Mouse (Mus musculus): Measurements from ENCODE around the gene Srpx2. TPM values are rescaled to one million over a fixed set of nuclear protein-coding genes. Genes with fewer than 3 reads are reported as not detected.

Gene Srpx2
- 2.5 and 3.4 TPM in 2 replicates for polyA plus RNA-seq (2012; rRNA removed; ENCODE audit: low replicate concordance)

DNA sequence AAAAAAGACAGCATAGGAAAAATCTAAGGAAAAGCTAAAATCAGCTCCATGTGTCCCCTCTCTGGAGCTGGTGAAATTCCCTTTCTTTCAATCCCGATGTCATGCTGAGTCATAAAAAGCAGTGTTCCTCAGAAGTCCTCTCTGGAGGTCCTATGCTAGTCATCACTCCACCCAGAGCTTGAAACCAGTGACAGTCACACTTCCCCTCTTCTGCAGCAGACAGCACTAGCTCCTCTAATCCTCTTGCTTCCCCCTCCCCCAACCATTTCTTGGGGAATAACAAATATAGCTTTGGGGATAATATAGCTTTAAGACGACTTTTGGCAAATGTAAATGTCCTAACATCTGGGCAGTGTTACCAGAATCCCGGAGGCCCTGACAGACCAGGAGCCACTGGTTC, at the start of gene Srpx2:
Srpx2 (plus strand) TSS at position 166 of the 400 bp plus-strand sequence.

DNA sequence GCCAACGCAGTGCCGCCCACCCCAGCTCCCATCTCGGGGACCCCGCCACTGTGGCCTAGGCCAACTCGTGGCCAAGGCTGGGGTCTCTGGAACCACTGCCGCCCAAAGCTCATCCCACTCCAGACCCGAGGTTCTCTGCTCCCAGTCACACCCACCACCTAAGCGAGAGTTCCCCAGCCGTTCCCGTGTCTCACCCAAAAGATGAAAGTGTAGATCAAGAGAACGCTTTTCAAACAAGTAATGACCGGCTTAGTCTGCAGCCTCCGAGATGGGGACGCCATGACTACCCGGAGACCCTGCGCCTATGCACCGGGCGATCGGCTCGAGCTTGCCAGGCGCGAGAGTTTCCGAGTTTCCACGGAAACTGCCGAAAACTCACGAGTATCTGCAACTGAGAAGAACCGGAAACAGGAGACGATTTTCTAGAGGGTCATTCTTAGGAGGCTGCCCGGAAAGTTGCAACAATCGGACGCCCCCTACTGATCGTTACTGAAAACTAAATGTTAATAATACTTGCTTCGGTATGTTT, 10.1 kb upstream of the Srpx2 start, which contains the start of gene Tspan6:
Tspan6 (minus strand) TSS at position 416 of the 529 bp plus-strand sequence.

DNA sequence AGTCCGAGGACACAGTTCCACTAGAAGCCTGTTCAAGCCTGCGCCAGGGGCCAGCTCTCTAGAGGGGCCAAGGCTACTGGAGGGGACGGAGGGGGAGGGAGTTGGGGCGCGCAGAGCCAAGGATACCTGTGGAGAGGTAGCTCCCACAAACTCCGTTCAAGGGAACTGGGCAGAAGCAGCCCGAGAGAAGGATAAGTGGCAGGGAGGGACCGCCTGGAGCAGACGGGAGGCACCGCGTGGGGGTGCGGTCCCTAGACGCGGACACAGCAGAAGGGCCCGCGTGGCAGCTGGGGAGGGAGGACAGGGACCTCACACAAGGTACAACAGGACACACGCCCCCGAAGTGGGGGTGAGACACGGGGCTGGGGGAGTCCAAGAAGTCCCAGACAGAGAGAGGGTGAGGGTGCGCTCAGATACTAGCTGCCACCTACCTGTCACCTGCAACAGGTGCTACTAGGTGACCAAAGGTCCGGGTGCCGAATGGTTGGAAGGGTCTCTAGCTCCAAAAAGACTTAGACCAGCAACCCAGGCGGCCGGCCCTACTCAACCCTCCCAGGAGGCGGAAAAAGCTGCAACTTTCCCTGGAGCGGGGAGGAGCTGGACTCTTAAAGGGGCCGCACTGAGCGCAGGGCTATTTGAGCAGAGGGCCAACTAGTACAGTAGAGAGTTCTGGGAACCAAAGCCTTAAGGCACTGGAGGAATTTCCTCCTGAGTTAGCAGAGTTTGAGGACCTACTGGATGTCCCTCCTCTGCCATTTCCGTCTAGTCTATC, 73.2 kb downstream of the Srpx2 start, which contains the start of gene Sytl4:
Sytl4 (minus strand) TSS at position 582 of the 772 bp plus-strand sequence.

Other genes starting within 250 kb of the Srpx2 start
- 0.14 and 0.47 TPM in 2 replicates for gene Pcdh19, start 219.4 kb upstream of the Srpx2 start, polyA plus RNA-seq (2012; rRNA removed; ENCODE audit: low replicate concordance)
- gene Tnmd, start 57.4 kb upstream of the Srpx2 start, polyA plus RNA-seq (2012; rRNA removed; ENCODE audit: low replicate concordance) = not detected in 2 replicates
- 0.34 and 0.68 TPM in 2 replicates for gene Tspan6, start 10.0 kb upstream of the Srpx2 start, polyA plus RNA-seq (2012; rRNA removed; ENCODE audit: low replicate concordance)
- 0.09 and 0.12 TPM in 2 replicates for gene Sytl4, start 73.4 kb downstream of the Srpx2 start, polyA plus RNA-seq (2012; rRNA removed; ENCODE audit: low replicate concordance)
- gene Cstf2, start 150.8 kb downstream of the Srpx2 start, polyA plus RNA-seq (2012; rRNA removed; ENCODE audit: low replicate concordance) = 6.1 and 14.9 TPM in 2 replicates